Mouse (Mus musculus) kidney, adult 2 months (tissue): ENCODE data around the gene Egln1. TPM values are rescaled to one million over a fixed set of nuclear protein-coding genes. Genes with fewer than 3 reads are reported as not detected.

Source experiments
- DNase-seq: peaks from one replicate; pipeline ENCODE4 v3.0.0; 2021
- H3K27ac ChIP-seq: fragments of 200-500 bp; 2 replicates; pipeline ENCODE4 v1.5.1; 2012; ENCODE audit warnings: low read depth, low read length, control low read depth, inconsistent platforms; ENCODE audit not compliant: insufficient read depth
- H3K27me3 ChIP-seq: fragments of 200-500 bp; replicated peaks from 2 replicates; pipeline ENCODE4 v1.6.1; 2012; ENCODE audit warnings: mild to moderate bottlenecking, moderate library complexity, low read length, inconsistent platforms; ENCODE audit not compliant: control insufficient read depth, insufficient read depth
- H3K36me3 ChIP-seq: fragments of 200-500 bp; 2 replicates; pipeline ENCODE4 v1.6.1; 2012; ENCODE audit warnings: mild to moderate bottlenecking, moderate library complexity, low read length, inconsistent platforms; ENCODE audit not compliant: control insufficient read depth, insufficient read depth
- H3K4me1 ChIP-seq: fragments of 200-500 bp; 2 replicates; pipeline ENCODE4 v1.6.1; 2011; ENCODE audit warnings: low read length; ENCODE audit not compliant: control insufficient read depth, insufficient read depth
- H3K4me3 ChIP-seq: fragments of 200-500 bp; 2 replicates; pipeline ENCODE4 v1.5.1; 2011; ENCODE audit warnings: mild to moderate bottlenecking, low read depth, low read length, control low read depth; ENCODE audit not compliant: insufficient read depth
- CTCF ChIP-seq: fragments of 200-500 bp; conservative IDR thresholded peaks from 2 replicates; pipeline ENCODE4 v1.5.1; 2011; ENCODE audit warnings: low read depth, mild to moderate bottlenecking, control low read depth, low read length, moderate library complexity, mixed read lengths; ENCODE audit not compliant: insufficient read depth, insufficient read length
- POLR2A ChIP-seq: fragments of 200-500 bp; IDR thresholded peaks from one replicate; pipeline ENCODE4 v1.6.1; 2011; ENCODE audit warnings: low read depth, low read length, control low read depth
- WGBS: fragments of 180-500 bp; shearing (Covaris S2); methylation state at CpG from one replicate; pipeline ENCODE4 v1.1.7; 2018; 5-methylcytosine and 5-hydroxymethylcytosine counted together
- polyA plus RNA-seq: library from polyadenylated mRNA; depleted of rRNA; stranded (reverse); fragments of >200 nt; gene quantifications from 2 replicates; pipeline ENCODE4 v1.2.3, GENCODE M21; 2012; rRNA removed

Gene Egln1
- polyA plus RNA-seq: 35.8 and 38.8 TPM in 2 replicates

DNA sequence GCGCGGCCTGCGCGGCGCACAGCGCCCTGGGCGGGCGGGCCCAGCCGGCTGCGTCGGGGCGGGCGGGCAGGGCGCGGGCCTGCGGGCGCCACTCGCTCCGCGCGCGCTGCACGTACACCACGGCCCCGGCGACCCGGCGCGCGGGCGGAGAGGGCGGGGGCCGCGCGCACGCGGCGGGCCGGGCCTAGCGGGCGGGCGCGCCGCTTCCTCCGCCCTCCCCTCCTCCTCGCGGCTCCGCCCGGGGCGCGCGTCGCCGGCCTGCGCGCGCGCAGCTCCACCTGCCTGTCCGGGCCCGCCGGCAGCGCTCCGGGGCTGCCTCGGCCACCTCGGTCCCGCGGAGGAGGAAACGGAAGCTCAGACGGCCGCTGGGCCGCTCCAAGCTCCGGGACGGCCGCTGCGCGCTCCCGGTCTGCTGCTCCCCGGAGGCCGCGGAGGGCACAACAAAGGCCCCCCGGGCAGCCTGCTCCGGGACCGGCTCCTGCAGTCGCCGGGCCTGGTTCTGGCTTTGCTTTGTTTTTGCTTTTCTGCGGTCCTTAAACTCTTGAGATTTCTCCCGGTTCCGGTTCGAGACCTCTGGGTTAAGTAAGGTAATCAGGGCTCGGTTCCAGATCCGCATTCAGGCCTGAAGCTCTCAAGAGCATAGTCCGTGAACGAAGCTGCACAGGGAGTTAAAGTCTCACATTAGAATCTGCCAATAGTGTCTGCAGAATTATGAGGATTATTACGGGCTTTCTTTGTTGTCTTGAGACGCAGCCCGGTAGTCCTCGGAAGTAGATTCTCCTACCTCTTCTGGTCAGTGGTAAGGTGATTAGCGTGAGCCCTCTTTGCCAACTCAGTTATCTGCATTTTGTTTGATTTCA, at the start of gene Egln1:
TSS of gene Egln1 (minus strand) at position 116 of the 860 bp plus-strand sequence.
- Histone ChIP-seq H3K27me3 (no peaks in the 10 kb centered on the region), H3K36me3 (no peaks in the 10 kb centered on the region), H3K4me1 (peaks cover 10% of the 10 kb centered on the region), H3K27ac (peak within 1 kb of the TSS; percentile 96), H3K4me3 (peak within 1 kb of the TSS; percentile 68)
- DNase-seq: peak; percentile 90
- WGBS: 9% methylated on average over 89 of the region's 98 CpGs
- TF ChIP-seq CTCF (no peak), POLR2A (peak; percentile 48)

DNA sequence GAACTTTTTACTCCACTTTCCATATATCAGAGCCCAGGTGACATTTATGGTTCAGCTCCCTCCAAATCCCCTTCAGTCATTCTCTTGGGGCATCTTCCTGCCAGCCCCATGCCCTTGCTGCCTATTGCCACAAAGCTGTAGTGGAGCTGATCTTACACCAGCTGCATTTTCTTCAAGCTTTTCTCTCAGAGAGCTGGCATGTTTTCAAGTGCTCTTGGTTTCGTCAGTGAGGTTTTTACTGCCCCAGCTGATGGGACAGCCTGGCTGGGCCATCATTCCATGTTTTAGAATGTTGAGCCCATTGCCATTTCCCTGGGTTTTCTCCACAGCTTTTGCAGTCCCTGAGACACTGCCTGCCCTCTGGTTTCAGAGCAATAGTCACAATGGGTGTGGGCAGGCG, 46.7 kb upstream of the Egln1 start:
- Histone ChIP-seq H3K27me3 (no peaks in the 10 kb centered on the region), H3K27ac (no peak overlapping the region), H3K36me3 (no peaks in the 10 kb centered on the region), H3K4me1 (no peaks in the 10 kb centered on the region), H3K4me3 (no peak overlapping the region)
- no peak for DNase-seq
- WGBS: 77% methylated on average over 2 of the region's 2 CpGs
- TF ChIP-seq CTCF (no peak), POLR2A (no peak)

GRCm38 (mm10) chr8:124991668-124991926, 42.5 kb upstream of the Egln1 start:
- Histone ChIP-seq H3K27me3 (no peaks in the 10 kb centered on the region), H3K4me1 (no peaks in the 10 kb centered on the region), H3K4me3 (no peak overlapping the region), H3K36me3 (no peaks in the 10 kb centered on the region), H3K27ac (no peak overlapping the region)
- TF ChIP-seq CTCF (no peak), POLR2A (no peak)
- WGBS: 52% methylated on average over 6 of the region's 6 CpGs
- no peak for DNase-seq

DNA sequence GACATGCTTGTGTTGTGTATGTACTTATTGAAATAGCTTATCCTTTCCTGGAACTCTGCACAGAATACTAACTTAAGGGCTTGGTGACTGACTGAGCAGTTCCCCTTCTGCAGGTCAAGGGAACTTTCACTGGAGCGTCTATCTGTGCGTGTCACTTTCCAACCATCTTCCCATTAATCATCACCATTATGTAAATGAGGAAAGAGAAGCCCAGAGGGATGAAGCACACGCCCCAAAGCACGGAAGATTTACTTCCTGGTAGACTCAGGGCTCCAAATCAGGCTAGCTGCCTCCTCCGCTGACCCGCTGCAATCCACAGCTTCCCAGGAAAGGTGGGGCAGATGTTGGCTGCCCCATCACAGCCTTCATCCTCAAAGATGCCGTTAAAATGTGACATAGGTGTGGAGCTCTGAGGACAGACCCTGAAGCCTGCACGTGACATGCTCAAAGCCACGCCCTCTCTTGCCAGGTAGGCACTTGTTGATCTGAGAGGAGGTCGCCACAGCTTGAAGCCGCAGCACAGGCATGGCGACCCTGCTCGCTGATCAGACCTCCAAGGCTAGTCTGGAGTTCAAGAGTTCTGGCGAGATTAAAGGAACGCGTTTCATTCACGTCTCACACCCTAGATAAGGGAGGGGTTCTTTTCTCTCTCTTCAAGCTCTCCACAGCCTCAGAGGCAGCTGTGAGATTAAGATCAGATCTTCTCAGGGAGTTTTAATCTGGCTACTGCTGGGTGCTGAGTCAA, 42.0 kb upstream of the Egln1 start:
- no peaks in the 10 kb centered on the region for H3K27me3 ChIP-seq

DNA sequence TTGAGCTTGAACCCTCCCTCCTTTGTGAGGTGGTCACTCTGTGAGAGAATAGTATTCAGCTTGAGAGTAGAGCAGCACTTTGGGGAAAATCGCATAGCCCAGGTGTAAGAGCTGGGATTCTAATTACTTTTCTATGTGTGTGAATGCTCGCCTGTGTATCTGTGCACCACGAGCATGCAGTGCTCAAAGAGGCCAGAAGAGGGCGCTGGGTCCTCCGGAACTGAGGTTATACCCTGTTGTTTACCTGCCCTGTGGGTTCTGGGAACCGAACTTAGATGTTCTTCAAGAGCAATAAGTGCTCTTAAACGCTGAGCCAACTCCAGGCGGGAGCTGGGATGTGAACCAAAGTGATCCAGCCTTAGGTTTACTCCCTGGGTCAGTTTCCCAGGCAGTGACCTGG, 31.7 kb upstream of the Egln1 start:
- no peaks in the 10 kb centered on the region for H3K27me3 ChIP-seq
- no peak for TF ChIP-seq CTCF
- TF ChIP-seq POLR2A: no peak
- no peak overlapping the region for H3K4me3 ChIP-seq
- no peaks in the 10 kb centered on the region for H3K36me3 ChIP-seq
- no peaks in the 10 kb centered on the region for H3K4me1 ChIP-seq
- no peak overlapping the region for H3K27ac ChIP-seq
- WGBS: 87% methylated on average over 8 of the region's 8 CpGs
- no peak for DNase-seq

More for the DNA sequence above, 42.0 kb upstream of the Egln1 start:
- no peaks in the 10 kb centered on the region for H3K4me1 ChIP-seq
- H3K27ac ChIP-seq: no peak overlapping the region
- no peak for DNase-seq
- no peaks in the 10 kb centered on the region for H3K36me3 ChIP-seq
- H3K4me3 ChIP-seq: no peak overlapping the region
- TF ChIP-seq CTCF (no peak), POLR2A (no peak)
- WGBS: 17% methylated on average over 17 of the region's 17 CpGs

DNA sequence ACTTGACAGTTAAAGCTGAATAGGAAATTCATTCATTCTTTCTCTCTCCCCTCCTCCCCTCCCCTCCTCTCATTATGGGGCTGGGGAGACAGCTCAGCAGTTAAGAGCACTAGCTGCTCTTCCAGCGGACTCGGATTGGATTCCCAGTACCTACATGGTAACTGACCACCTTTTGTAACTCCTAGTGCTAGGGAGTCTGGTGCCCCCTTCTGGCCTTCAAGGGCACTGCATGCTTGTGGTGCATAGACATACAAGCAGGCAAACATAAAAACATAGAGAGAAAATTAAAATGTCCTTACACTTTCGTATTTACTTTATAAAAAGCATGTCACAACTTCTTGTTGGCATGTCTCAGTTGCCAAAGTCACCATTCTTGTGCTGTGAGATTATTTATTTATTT, 30.9 kb upstream of the Egln1 start:
- Histone ChIP-seq H3K27ac (no peak overlapping the region), H3K4me1 (no peaks in the 10 kb centered on the region), H3K36me3 (no peaks in the 10 kb centered on the region), H3K4me3 (no peak overlapping the region), H3K27me3 (no peaks in the 10 kb centered on the region)
- no peak for DNase-seq
- 98% methylated on average over 3 of the region's 3 CpGs for WGBS
- TF ChIP-seq CTCF (peak; percentile 34; the same call in 1 of the 2 replicates), POLR2A (no peak)

DNA sequence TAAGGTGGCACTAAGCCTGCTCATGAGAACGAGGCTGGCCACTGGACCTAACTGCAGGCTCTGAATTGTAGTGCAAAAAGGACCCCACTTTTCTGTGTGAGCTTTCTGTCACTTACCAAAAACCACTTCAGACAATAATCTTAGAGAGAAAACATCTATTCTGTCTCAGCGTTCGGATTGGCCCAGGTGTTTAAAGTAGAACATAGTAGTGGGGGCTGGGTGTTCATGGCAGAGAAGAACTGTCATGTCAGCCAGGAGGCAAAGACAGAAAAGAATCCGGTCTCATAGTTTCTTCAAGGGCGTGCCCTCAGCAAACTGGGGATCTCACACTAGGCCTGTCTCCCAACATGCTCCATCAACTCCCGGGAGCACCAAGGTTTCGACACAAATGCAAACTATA, 28.9 kb upstream of the Egln1 start:
- Histone ChIP-seq H3K4me3 (no peak overlapping the region), H3K36me3 (no peaks in the 10 kb centered on the region), H3K27me3 (no peaks in the 10 kb centered on the region), H3K27ac (no peak overlapping the region), H3K4me1 (no peaks in the 10 kb centered on the region)
- TF ChIP-seq CTCF: no peak
- no peak for TF ChIP-seq POLR2A
- no peak for DNase-seq
- 87% methylated on average over 7 of the region's 7 CpGs for WGBS
